ENCODE assay signal across 28 mouse cellular contexts in the genomic region with DNA sequence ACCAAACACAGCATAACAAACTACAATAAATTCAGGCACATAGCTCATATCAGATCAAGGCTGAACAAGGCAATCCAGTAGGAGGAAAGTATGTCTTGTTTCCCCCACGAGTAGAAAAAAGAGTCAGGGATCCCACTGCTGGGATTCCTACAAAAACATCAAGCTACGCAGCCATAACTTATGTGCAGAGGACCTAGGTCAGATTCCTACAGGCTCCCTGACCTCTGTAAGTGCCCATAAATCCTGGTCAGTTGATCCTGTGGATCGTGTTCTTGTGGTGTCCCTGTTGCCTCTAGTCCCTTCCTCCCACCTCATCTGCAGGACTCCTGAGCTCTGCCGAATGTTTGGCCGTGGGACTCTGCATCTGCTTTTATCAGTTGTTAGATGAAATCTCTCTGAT. TPM values are rescaled to one million over a fixed set of nuclear protein-coding genes. Genes with fewer than 3 reads are reported as not detected.
A peak's percentile ranks its signal among the peaks of the same experiment; 100 is the strongest.
DNase-seq lines count a peak whose midpoint lies in the region; ATAC-seq and TF ChIP-seq lines count a peak whose summit lies in the region.
"Had no signal": no experiment of that assay in that cellular context is flagged by ENCODE, and none has a peak within 500 bp of the region (broad histone marks: within the 10 kb centered on the region; RNA-seq: fewer than 3 reads in every experiment).

No protein-coding gene starts in this region.

- no peaks in the 10 kb centered on the region for H3K27me3 ChIP-seq in kidney, embryonic 14.5 days (ENCODE audit: control insufficient read depth, insufficient read depth, low read length)
- H3K27me3 ChIP-seq in kidney, postnatal 0 days (ENCODE audit: insufficient read depth, low read length): no peaks in the 10 kb centered on the region
- H3K27me3 ChIP-seq: embryonic facial prominence, embryonic 12.5 days; forebrain, embryonic 12.5 days; forebrain, embryonic 15.5 days; heart, embryonic 12.5 days; heart, embryonic 15.5 days had no signal

- H3K4me1 ChIP-seq in kidney, embryonic 14.5 days (ENCODE audit: control insufficient read depth, insufficient read depth, low read length): peaks cover 13% of the 10 kb centered on the region
- 0 out of 2 replicates have a peak, but pooled peaks cover 3% of the 10 kb centered on the region for H3K4me1 ChIP-seq in kidney, postnatal 0 days (replicated peaks; ENCODE audit: insufficient read depth, low read length)

- WGBS in kidney, embryonic 14.5 days: 12% methylated on average over 5 of the region's 5 CpGs
- 17% methylated on average over 5 of the region's 5 CpGs for WGBS in kidney, postnatal 0 days

- H3K9me3 ChIP-seq in kidney, embryonic 14.5 days (ENCODE audit: control insufficient read depth, low read length): no peaks in the 10 kb centered on the region
- H3K9me3 ChIP-seq in kidney, postnatal 0 days (replicated peaks; ENCODE audit: low read length): no peaks in the 10 kb centered on the region
- H3K9me3 ChIP-seq: embryonic facial prominence, embryonic 12.5 days; forebrain, embryonic 12.5 days; forebrain, embryonic 15.5 days; heart, embryonic 12.5 days; heart, embryonic 15.5 days; hindbrain, embryonic 10.5 days; hindbrain, embryonic 13.5 days had no signal

- ATAC-seq in kidney, embryonic 14.5 days (ENCODE audit: low FRiP score, low TSS enrichment): peak; percentile 65
- ATAC-seq in kidney, postnatal 0 days (replicated peaks; ENCODE audit: low FRiP score, low read depth): no peak
- ATAC-seq: activated CD4-positive, CD25-positive, alpha-beta regulatory T cell, adult 4 months; forebrain, embryonic 15.5 days; hindbrain, embryonic 16.5 days had no signal

- TF ChIP-seq CTCF in kidney, postnatal 0 days (IDR thresholded peaks at IDR 0.05; ENCODE audit: low read depth): no peak

- H3K4me3 ChIP-seq in kidney, embryonic 14.5 days (ENCODE audit: low read length): no peak overlapping the region
- H3K4me3 ChIP-seq in kidney, postnatal 0 days (replicated peaks; ENCODE audit: low read depth, low read length): no peak overlapping the region
- H3K4me3 ChIP-seq: embryonic facial prominence, embryonic 12.5 days; erythroblast, embryonic 14.5 days; forebrain, embryonic 12.5 days; forebrain, embryonic 15.5 days; heart, embryonic 12.5 days; heart, embryonic 15.5 days; hindbrain, embryonic 10.5 days; hindbrain, embryonic 13.5 days had no signal

- peak; percentile 43 for DNase-seq in embryo, embryonic 10 days (ENCODE audit: low spot score)
- DNase-seq in embryo, embryonic 9.5 days (ENCODE audit: extremely low spot score): no peak
- DNase-seq in kidney, adult 8-10 months: no peak
- peak; percentile 76 for DNase-seq in kidney, postnatal 0 days (ENCODE audit: low spot score)
- no peak for DNase-seq in kidney, adult 18-20 months
- peak; percentile 4 for DNase-seq in thymus, postnatal 0 days (ENCODE audit: low spot score)
- DNase-seq in thymus, adult 18-20 months: no peak
- DNase-seq: adrenal gland, adult 8-10 months; adrenal gland, postnatal 25 days; cerebellum, adult 11-12 months; cerebellum, adult 8-10 months; cerebellum, postnatal 10 days; cerebellum, postnatal 36 days; gastrocnemius, postnatal 25 days; heart, adult 18-20 months; heart, postnatal 10 days; heart, postnatal 36 days had no signal

- no peak overlapping the region for H3K9ac ChIP-seq in kidney, embryonic 14.5 days (ENCODE audit: low read depth, low read length)
- no peak overlapping the region for H3K9ac ChIP-seq in kidney, postnatal 0 days (ENCODE audit: low read depth, low read length)
- H3K9ac ChIP-seq: embryonic facial prominence, embryonic 12.5 days; forebrain, embryonic 12.5 days; forebrain, embryonic 15.5 days; heart, embryonic 12.5 days; heart, embryonic 15.5 days; hindbrain, embryonic 13.5 days had no signal

- H3K36me3 ChIP-seq in kidney, embryonic 14.5 days (ENCODE audit: control insufficient read depth, insufficient read depth, low read length): no peaks in the 10 kb centered on the region
- no peaks in the 10 kb centered on the region for H3K36me3 ChIP-seq in kidney, postnatal 0 days (ENCODE audit: insufficient read depth, low read length)
- H3K36me3 ChIP-seq: embryonic facial prominence, embryonic 12.5 days; forebrain, embryonic 12.5 days; forebrain, embryonic 15.5 days; heart, embryonic 12.5 days; heart, embryonic 15.5 days; hindbrain, embryonic 10.5 days; hindbrain, embryonic 13.5 days had no signal

- peak overlapping the region; percentile 62; the same call in 1 of the 2 replicates for H3K27ac ChIP-seq in kidney, embryonic 14.5 days (ENCODE audit: low read depth, low read length)
- no peak overlapping the region for H3K27ac ChIP-seq in kidney, postnatal 0 days
- H3K27ac ChIP-seq: embryonic facial prominence, embryonic 12.5 days; forebrain, embryonic 12.5 days; forebrain, embryonic 15.5 days; heart, embryonic 15.5 days; hindbrain, embryonic 10.5 days; hindbrain, embryonic 13.5 days had no signal

- H3K4me2 ChIP-seq in kidney, embryonic 14.5 days (replicated peaks; ENCODE audit: low read depth, low read length): no peak overlapping the region
- no peak overlapping the region for H3K4me2 ChIP-seq in kidney, postnatal 0 days (ENCODE audit: low read length)
- H3K4me2 ChIP-seq: embryonic facial prominence, embryonic 12.5 days; forebrain, embryonic 12.5 days; forebrain, embryonic 15.5 days; heart, embryonic 12.5 days; heart, embryonic 15.5 days; hindbrain, embryonic 13.5 days had no signal

RNA-seq across cellular contexts. Expression of a gene that starts 1.9 kb away (rescaled TPM):
- polyA plus RNA-seq in kidney, embryonic 14.5 days (2014; fragmentation: Nextera tagmentation; extraction: Ambion mirVana): 96.2 and 111 TPM in 2 replicates
- polyA plus RNA-seq in kidney, postnatal 0 days (2015; fragmentation: Nextera tagmentation; extraction: Ambion mirVana): 172 and 178 TPM in 2 replicates
- polyA plus RNA-seq in thymus, postnatal 0 days (2015; fragmentation: Nextera tagmentation; extraction: Ambion mirVana): 94.0 and 97.7 TPM in 2 replicates

RNA-seq across cellular contexts. Expression of a gene that starts 10.5 kb away (rescaled TPM):
- polyA plus RNA-seq in kidney, embryonic 14.5 days (2014; fragmentation: Nextera tagmentation; extraction: Ambion mirVana): 11.3 and 33.2 TPM in 2 replicates
- 15.2 and 22.5 TPM in 2 replicates for polyA plus RNA-seq in kidney, postnatal 0 days (2015; fragmentation: Nextera tagmentation; extraction: Ambion mirVana)
- 12.2 and 17.6 TPM in 2 replicates for polyA plus RNA-seq in thymus, postnatal 0 days (2015; fragmentation: Nextera tagmentation; extraction: Ambion mirVana)
- polyA plus RNA-seq: erythroblast, embryonic 14.5 days had no signal

Comparison
In these comparisons a context has a peak if more than half of its experiments do, and no peak if none do; other contexts are left out.
1. DNase-seq: peak in embryo, embryonic 10 days (single experiment), kidney, postnatal 0 days (single experiment) and thymus, postnatal 0 days (single experiment); none in embryo, embryonic 9.5 days (single experiment), kidney, adult 8-10 months (0 of 2), kidney, adult 18-20 months (single experiment) and thymus, adult 18-20 months (0 of 2).